Mouse (Mus musculus) embryonic facial prominence, embryonic 12.5 days (tissue): ENCODE results near the gene Ndufa4l2. TPM values are rescaled to one million over a fixed set of nuclear protein-coding genes. Genes with fewer than 3 reads are reported as not detected.

Experiments
- ATAC-seq: fragments of 200-750 bp; cut with Nextera tagmentation; 2 replicates; pipeline ENCODE4 v1.8.0; 2017; ENCODE audit not compliant: insufficient number of reproducible peaks, insufficient read depth, low FRiP score, low TSS enrichment
- H3K27ac ChIP-seq: fragments of 300-500 bp; sonication (generic); 2 replicates; pipeline ENCODE4 v1.5.1; 2016; ENCODE audit warnings: mild to moderate bottlenecking
- H3K27me3 ChIP-seq: fragments of 300-500 bp; sonication (generic); 2 replicates; pipeline ENCODE4 v1.6.1; 2016; ENCODE audit warnings: mild to moderate bottlenecking, moderate library complexity
- H3K36me3 ChIP-seq: fragments of 300-500 bp; sonication (generic); 2 replicates; pipeline ENCODE4 v1.6.1; 2016; ENCODE audit warnings: mild to moderate bottlenecking
- H3K4me1 ChIP-seq: fragments of 300-500 bp; sonication (generic); 2 replicates; pipeline ENCODE4 v1.6.1; 2016
- H3K4me2 ChIP-seq: fragments of 300-500 bp; sonication (generic); replicated peaks from 2 replicates; pipeline ENCODE4 v1.6.1; 2016; ENCODE audit warnings: mild to moderate bottlenecking, moderate library complexity
- H3K4me3 ChIP-seq: fragments of 300-500 bp; sonication (generic); 2 replicates; pipeline ENCODE4 v1.5.1; 2016; ENCODE audit warnings: mild to moderate bottlenecking
- H3K9ac ChIP-seq: fragments of 300-500 bp; sonication (generic); 2 replicates; pipeline ENCODE4 v1.6.1; 2016; ENCODE audit warnings: mild to moderate bottlenecking, moderate library complexity
- H3K9me3 ChIP-seq: fragments of 300-500 bp; sonication (generic); 2 replicates; pipeline ENCODE4 v1.6.1; 2016; ENCODE audit warnings: mild to moderate bottlenecking, moderate library complexity
- WGBS: fragments of 180-500 bp; shearing (Covaris S2); methylation state at CpG from one replicate; pipeline ENCODE4 v1.1.7; 2016; 5-methylcytosine and 5-hydroxymethylcytosine counted together
- polyA plus RNA-seq: library from polyadenylated mRNA; unstranded; fragments of >200 nt; fragmentation: Nextera tagmentation; extraction: Ambion mirVana; gene quantifications from 2 replicates; pipeline ENCODE4 v1.2.1, GENCODE M21; 2016

The Ndufa4l2 gene
- polyA plus RNA-seq: 2.9 and 3.4 TPM in 2 replicates

DNA sequence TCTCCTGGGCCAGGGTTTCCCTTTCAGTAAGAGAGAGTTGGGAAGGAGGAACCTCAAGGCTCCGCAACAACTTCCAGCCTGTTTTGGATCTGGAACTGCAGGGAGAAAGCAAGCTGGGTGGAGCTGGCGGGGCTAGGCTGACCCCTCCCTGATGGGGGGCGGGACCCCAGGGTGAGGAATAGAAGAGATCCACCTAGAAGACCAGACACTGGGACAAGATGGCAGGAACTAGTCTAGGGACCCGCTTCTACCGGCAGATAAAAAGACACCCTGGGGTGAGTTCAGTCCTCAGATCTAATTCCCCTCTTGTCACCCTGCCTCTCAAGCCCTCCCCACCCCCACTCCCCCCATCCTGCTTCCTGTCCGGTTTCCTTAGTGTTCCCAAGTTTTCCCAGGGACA, at the start of gene Ndufa4l2:
Gene Ndufa4l2, plus strand, starts transcription at position 204 of the 400 bp plus-strand sequence.
- Histone ChIP-seq H3K27me3 (peaks cover 88% of the 10 kb centered on the region), H3K9me3 (no peaks in the 10 kb centered on the region), H3K4me2 (peak within 1 kb of the TSS; percentile 89), H3K36me3 (peaks cover 21% of the 10 kb centered on the region), H3K9ac (no peak within 1 kb of the TSS), H3K27ac (no peak within 1 kb of the TSS), H3K4me1 (peaks cover 63% of the 10 kb centered on the region), H3K4me3 (peak within 1 kb of the TSS; percentile 26)
- WGBS: 7% methylated on average over 6 of the region's 6 CpGs
- ATAC-seq: no peak

DNA sequence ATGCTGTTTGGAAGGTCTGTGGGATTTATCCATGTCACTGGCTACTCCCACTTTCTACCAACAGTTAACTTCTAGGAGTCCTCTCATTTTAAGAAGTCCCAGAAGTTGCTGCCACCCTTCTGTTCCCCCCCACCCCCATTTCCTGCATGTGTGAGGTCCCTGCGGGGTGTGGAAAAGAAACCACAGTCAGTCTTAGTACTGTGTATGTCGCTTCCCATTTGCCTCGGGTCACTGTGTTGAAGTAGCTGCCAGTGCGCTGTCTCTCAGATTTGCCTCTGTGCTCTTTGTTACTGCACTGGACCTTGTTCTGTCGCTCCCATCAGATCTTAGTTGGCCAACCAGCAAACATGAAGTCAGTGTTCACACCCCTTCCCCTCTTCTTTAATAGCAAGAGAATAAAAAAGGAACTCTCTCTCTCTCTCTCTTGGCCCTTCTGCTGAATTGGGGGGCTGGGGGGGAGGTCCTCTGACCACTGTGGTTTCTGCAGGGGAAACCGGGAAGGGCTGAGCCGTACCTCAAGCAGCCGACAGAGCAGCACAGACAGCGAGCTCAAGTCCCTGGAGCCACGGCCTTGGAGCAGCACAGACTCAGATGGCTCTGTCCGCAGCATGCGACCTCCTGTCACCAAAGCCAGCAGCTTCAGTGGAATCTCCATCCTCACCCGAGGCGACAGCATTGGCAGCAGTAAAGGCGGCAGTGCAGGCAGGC, 43.3 kb upstream of the Ndufa4l2 start:
- no peak overlapping the region for H3K9ac ChIP-seq
- no peak overlapping the region for H3K4me3 ChIP-seq
- H3K9me3 ChIP-seq: no peaks in the 10 kb centered on the region
- H3K4me1 ChIP-seq: peaks cover 9% of the 10 kb centered on the region; the same call in 1 of the 2 replicates
- no peak overlapping the region for H3K27ac ChIP-seq
- no peak overlapping the region for H3K4me2 ChIP-seq
- ATAC-seq: no peak
- H3K36me3 ChIP-seq: peaks cover 32% of the 10 kb centered on the region
- no peaks in the 10 kb centered on the region for H3K27me3 ChIP-seq
- WGBS: 41% methylated on average over 15 of the region's 15 CpGs

DNA sequence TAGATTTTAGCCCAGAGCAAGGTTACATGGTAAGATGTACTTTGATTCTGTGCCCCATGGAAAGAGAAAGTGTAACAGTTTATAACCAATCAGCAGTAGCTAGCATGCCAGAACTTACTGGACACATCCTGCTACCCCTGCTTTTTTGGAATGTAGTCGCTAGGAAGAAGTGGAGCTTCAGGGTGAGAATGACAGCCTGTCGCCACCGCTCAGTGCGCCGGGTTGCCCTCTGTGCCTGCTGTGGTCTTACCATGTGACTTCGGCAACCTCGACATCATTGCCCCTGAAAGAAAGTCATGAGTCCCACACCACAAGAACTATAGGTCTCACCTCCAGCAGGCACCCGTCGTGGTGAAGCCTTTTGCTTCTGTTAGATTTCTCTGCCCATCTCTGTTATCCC, 42.0 kb upstream of the Ndufa4l2 start:
- Histone ChIP-seq H3K27ac (no peak overlapping the region), H3K27me3 (no peaks in the 10 kb centered on the region), H3K9ac (no peak overlapping the region), H3K4me3 (no peak overlapping the region), H3K4me1 (peaks cover 9% of the 10 kb centered on the region; the same call in 1 of the 2 replicates), H3K36me3 (peaks cover 42% of the 10 kb centered on the region), H3K9me3 (no peaks in the 10 kb centered on the region), H3K4me2 (no peak overlapping the region)
- no peak for ATAC-seq
- 85% methylated on average over 9 of the region's 9 CpGs for WGBS

DNA sequence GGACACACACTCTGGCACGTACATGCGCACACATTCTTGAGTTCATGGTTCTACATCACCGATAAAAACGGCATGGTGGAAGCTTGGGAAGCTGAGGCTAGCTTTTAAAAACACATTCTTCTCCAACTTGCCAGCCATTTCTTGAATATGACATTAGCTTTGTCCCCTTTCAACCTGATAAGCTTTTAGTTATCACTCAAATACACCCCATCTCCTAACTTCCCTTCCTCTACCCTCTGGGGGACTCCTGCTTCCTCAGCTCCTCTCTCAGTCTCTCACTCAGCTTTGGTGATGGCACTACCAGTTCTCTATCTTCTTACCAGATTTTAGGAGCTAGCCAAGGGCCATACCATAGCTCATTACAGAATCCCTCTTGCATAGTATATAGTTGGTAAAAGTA, 39.6 kb upstream of the Ndufa4l2 start:
- peaks cover 34% of the 10 kb centered on the region for H3K36me3 ChIP-seq
- 93% methylated on average over 4 of the region's 4 CpGs for WGBS

DNA sequence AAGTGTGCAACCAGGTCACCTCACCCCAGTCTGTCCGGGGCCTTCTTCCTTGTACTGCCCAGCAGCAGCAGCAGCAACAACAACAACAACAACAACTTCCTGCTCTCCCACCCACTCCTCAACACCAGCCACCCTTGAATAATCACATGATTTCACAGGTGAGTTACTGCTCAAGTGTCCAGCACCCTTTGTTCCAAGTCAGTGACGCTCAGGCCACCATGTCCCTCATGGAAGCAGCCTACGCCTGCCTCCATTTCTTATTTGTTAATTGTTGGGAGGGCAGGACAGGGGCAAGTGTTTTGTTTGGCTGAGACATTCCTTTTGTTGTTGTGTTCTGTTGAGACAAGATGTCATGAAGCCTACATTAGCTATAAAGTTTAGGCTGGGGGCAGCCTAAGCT, 38.2 kb upstream of the Ndufa4l2 start:
- H3K36me3 ChIP-seq: peaks cover 38% of the 10 kb centered on the region
- no peaks in the 10 kb centered on the region for H3K9me3 ChIP-seq
- H3K27ac ChIP-seq: no peak overlapping the region
- peaks cover 1% of the 10 kb centered on the region; the same call in 1 of the 2 replicates for H3K4me1 ChIP-seq
- H3K4me2 ChIP-seq: no peak overlapping the region
- ATAC-seq: no peak
- H3K27me3 ChIP-seq: no peaks in the 10 kb centered on the region
- H3K4me3 ChIP-seq: no peak overlapping the region
- no peak overlapping the region for H3K9ac ChIP-seq
- WGBS: 88% methylated on average over 3 of the region's 3 CpGs

More for the DNA sequence above, 39.6 kb upstream of the Ndufa4l2 start:
- H3K27me3 ChIP-seq: no peaks in the 10 kb centered on the region
- H3K4me2 ChIP-seq: no peak overlapping the region
- no peaks in the 10 kb centered on the region for H3K9me3 ChIP-seq
- no peak overlapping the region for H3K4me3 ChIP-seq
- no peak overlapping the region for H3K9ac ChIP-seq
- H3K4me1 ChIP-seq: peaks cover 9% of the 10 kb centered on the region; the same call in 1 of the 2 replicates
- ATAC-seq: no peak
- no peak overlapping the region for H3K27ac ChIP-seq

DNA sequence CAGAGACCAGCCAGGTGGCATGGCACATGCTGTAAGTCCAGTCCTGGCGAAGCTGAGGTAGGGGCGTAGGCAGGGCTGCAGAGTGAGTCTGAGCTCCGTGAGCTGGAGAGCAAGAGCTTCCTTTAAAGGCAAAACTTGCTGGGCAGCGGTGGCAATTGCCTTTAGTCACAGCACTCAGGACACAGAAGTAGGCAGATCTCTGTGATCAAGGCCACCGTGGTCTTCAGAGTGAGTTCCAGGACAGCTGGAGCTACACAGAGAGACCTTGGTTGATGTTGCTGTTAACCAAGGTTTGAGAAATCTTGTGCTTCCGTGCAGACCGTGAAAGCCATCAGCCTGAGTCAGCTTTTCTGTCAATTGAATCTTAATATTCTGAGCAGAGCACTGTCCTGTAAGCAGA, 37.5 kb upstream of the Ndufa4l2 start:
- no peak for ATAC-seq
- Histone ChIP-seq H3K9me3 (no peaks in the 10 kb centered on the region), H3K4me2 (no peak overlapping the region), H3K4me3 (no peak overlapping the region), H3K27ac (no peak overlapping the region), H3K27me3 (no peaks in the 10 kb centered on the region), H3K36me3 (peaks cover 44% of the 10 kb centered on the region), H3K9ac (no peak overlapping the region), H3K4me1 (no peaks in the 10 kb centered on the region)
- 86% methylated on average over 7 of the region's 7 CpGs for WGBS

DNA sequence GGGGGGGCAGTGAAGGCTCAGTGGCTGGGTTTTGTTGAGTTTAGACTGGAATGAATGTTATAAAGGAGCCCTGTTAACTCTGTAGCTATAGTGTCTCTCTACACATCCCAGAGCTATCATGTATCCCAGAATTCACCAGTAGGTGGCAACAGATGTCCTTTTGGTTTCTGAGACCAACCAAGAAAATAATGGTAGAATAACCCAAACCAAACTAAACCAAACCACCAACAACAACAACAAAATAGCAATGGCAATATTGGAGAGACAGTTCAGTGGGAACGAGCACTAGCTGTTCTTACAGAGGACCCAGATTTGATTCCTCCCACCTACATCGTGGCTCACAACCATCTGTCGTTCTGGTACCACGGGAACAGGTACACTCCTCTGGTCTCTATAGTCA, 35.6 kb upstream of the Ndufa4l2 start:
- H3K4me2 ChIP-seq: no peak overlapping the region
- no peak; the same call in 1 of the 2 replicates for ATAC-seq
- H3K27ac ChIP-seq: no peak overlapping the region
- 94% methylated on average over 4 of the region's 4 CpGs for WGBS
- no peak overlapping the region for H3K4me3 ChIP-seq
- peaks cover 54% of the 10 kb centered on the region for H3K36me3 ChIP-seq
- H3K9me3 ChIP-seq: no peaks in the 10 kb centered on the region
- H3K4me1 ChIP-seq: no peaks in the 10 kb centered on the region
- H3K9ac ChIP-seq: no peak overlapping the region
- no peaks in the 10 kb centered on the region for H3K27me3 ChIP-seq

DNA sequence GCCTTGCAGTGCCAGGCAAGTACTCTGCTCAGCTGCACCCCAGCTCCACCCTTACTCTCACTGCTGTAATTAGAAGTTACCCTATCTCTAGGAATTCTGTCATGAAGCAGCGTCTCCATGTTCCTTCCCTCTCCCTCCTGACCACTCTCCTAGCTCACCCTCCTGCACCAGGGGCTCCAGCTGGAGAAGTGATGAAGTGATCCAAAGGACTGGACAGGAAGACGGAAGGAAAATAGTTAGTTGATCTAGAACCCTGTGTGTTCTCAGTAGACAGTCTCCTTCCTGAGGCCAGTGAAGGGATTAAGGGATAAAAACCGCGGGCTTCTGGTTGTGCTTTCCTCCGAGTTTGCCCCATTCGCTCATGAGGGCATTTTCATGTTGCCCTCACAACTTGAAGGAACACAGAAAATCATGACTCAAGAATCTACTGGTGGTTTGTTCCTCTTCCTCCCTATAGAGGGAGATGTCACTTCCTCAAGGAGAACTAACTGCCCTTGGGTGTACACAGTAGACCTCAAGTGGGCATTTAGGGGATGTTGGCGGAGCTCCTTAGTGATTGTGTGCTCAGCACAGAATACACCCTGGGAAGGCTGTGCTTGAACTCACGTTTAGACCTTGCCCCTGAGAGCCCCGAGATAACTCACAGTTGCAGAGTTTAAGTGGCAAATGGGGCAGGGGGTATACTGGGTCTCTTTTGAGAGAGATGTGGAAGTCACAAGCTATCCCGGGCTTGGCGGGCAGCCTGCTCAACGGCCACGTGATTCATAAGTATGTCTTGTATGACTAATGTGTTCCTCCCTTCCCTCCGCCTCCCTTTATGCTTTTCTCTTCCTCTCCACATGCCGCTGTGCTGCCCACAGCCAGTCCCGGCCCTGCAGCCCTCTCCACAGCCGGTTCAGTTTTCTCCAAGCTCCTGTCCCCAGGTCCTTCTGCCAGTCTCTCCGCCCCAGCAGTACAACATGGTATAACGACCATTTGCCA, 33.6 kb upstream of the Ndufa4l2 start:
- ATAC-seq: no peak
- Histone ChIP-seq H3K27ac (no peak overlapping the region), H3K4me3 (no peak overlapping the region), H3K4me2 (no peak overlapping the region), H3K9ac (no peak overlapping the region), H3K4me1 (no peaks in the 10 kb centered on the region), H3K27me3 (no peaks in the 10 kb centered on the region), H3K9me3 (no peaks in the 10 kb centered on the region), H3K36me3 (peaks cover 63% of the 10 kb centered on the region)
- 89% methylated on average over 19 of the region's 19 CpGs for WGBS

DNA sequence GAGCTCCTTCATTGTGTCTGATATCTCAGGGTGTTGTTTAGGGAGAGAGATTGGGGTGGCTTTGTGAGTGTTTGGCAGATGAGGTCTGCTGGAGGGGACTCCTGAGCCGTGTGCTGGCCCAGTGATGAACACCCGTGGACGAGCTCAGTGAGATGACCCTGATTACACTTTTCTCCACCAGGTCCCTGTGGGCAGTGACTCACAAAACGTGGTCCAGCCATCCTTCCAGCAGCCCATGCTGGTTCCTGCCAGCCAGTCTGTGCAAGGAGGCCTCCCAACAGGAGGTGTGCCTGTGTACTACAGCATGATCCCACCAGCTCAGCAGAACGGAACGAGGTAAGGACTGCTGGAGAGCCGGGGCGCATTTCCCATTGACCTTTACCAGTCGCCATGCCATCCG, 29.5 kb upstream of the Ndufa4l2 start:
- no peak for ATAC-seq
- Histone ChIP-seq H3K9ac (no peak overlapping the region), H3K9me3 (no peaks in the 10 kb centered on the region), H3K27me3 (no peaks in the 10 kb centered on the region), H3K4me2 (no peak overlapping the region), H3K36me3 (peaks cover 63% of the 10 kb centered on the region), H3K27ac (no peak overlapping the region), H3K4me3 (no peak overlapping the region), H3K4me1 (0 out of 2 replicates have a peak, but pooled peaks cover under 1% of the 10 kb centered on the region)
- WGBS: 90% methylated on average over 10 of the region's 10 CpGs

DNA sequence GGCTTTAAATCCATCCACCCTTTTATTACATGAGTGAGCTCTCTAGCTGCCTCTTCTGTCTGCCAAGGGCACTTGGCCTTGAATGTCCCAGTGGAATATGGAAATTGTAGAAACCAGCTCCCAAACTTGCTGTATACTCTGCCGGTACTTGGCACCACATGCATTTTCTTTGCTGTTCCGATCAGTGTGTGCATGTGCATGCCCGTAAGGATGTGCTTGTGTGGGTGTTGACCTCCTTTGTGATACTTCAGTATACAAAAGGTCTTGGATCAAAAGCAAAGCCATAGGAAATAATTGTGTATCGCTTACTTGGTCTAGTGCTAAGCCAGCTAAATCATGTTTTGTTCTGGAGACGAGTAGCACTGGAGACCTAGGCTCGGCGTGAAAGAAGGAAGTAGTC, 25.9 kb upstream of the Ndufa4l2 start:
- Histone ChIP-seq H3K27me3 (no peaks in the 10 kb centered on the region), H3K4me2 (no peak overlapping the region), H3K36me3 (peaks cover 57% of the 10 kb centered on the region), H3K9me3 (no peaks in the 10 kb centered on the region), H3K9ac (no peak overlapping the region), H3K4me3 (no peak overlapping the region), H3K27ac (no peak overlapping the region), H3K4me1 (0 out of 2 replicates have a peak, but pooled peaks cover 7% of the 10 kb centered on the region)
- WGBS: 88% methylated on average over 7 of the region's 7 CpGs
- no peak for ATAC-seq

DNA sequence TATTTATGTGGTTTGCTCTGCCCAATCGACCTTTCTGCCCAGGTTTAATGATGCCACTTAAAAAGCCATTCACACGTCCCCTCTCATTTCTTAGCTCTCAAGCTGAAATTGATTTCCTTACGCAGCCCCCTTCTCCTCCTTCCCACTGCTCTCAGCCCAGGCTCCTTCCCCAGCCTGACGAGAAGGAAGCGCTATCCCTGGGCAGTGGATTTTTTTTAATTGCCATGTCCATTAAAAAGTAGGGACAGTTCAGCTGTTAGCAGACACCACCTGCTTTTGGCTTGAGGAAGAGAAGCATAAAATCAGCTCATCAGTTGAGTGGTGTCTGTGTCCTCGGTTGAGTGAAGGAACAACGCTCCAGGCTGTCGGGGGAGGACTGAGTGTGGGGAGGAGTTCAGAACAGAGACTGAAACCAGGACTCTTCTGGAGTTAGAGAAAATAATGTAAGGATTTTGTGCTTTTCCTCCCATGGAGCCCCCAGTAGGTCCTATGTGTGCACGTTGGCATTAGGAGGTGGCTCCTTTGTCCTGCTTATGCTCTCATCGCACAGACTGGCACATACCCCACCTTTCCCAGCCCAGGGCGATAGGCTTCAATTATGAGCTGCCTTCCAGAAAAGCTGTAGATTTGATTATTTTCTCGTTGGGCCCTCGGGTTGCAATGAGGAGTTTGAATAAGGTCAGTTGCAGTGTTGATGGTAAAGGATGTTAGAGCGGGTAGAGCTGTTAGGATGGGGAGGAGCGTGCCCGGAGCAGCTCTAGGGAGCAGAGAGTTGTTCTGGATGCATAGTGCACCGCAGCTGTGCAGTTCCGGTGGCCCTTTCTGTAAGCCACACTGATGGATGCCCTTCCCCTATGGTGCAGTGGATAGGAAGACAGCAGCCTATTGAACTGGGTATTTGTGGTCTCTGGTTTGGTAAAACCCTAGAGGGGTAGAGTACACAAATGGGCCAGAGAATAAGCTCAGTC, 24.3 kb upstream of the Ndufa4l2 start:
- Histone ChIP-seq H3K27ac (peak overlapping the region; percentile 7; the same call in 1 of the 2 replicates), H3K4me1 (0 out of 2 replicates have a peak, but pooled peaks cover 7% of the 10 kb centered on the region), H3K27me3 (no peaks in the 10 kb centered on the region), H3K9me3 (no peaks in the 10 kb centered on the region), H3K4me2 (no peak overlapping the region), H3K4me3 (no peak overlapping the region), H3K36me3 (peaks cover 57% of the 10 kb centered on the region), H3K9ac (no peak overlapping the region)
- WGBS: 72% methylated on average over 18 of the region's 18 CpGs
- no peak for ATAC-seq
